Mouse (Mus musculus): ENCODE results near the gene Cntnap4. TPM values are rescaled to one million over a fixed set of nuclear protein-coding genes. Genes with fewer than 3 reads are reported as not detected.
"Not testable (repeated sequence)": the region's sequence is repeated elsewhere in the genome, so short reads cannot be mapped to it uniquely, and the experiment has no call there.

The Cntnap4 gene
- polyA plus RNA-seq, 1 experiment from 2014 or later = 1.2 TPM

GRCm38 (mm10) chr8:112747296-112747695 lies 177.5 kb downstream of the Cntnap4 start:
- no peak for ATAC-seq (ENCODE audit: low FRiP score)
- H3K4me3 ChIP-seq (ENCODE audit: low read depth, low read length) = no peak overlapping the region

GRCm38 (mm10) chr8:112755171-112755570 lies 185.3 kb downstream of the Cntnap4 start:
- WGBS = 95% methylated on average over 4 of the region's 4 CpGs
- no peaks in the 10 kb centered on the region for H3K4me1 ChIP-seq (replicated peaks; ENCODE audit: control insufficient read depth, insufficient read depth, low read length)
- H3K9me3 ChIP-seq (ENCODE audit: control insufficient read depth, low read length) = no peaks in the 10 kb centered on the region
- H3K4me3 ChIP-seq (ENCODE audit: low read depth, low read length) = no peak overlapping the region
- no peak overlapping the region for H3K9ac ChIP-seq (ENCODE audit: low read depth, low read length)
- no peaks in the 10 kb centered on the region for H3K27me3 ChIP-seq (ENCODE audit: control insufficient read depth, insufficient read depth, low read length)
- ATAC-seq (ENCODE audit: low FRiP score) (no peak), DNase-seq (ENCODE audit: low spot score) (no peak)
- H3K4me2 ChIP-seq (replicated peaks; ENCODE audit: low read depth, low read length) = no peak overlapping the region
- H3K27ac ChIP-seq (ENCODE audit: low read depth, low read length) = no peak overlapping the region
- H3K36me3 ChIP-seq (ENCODE audit: control insufficient read depth, insufficient read depth, low read length) = no peaks in the 10 kb centered on the region

More at GRCm38 (mm10) chr8:112747296-112747695, 177.5 kb downstream of the Cntnap4 start:
- WGBS = 93% methylated on average over 5 of the region's 5 CpGs
- Histone ChIP-seq H3K27ac (ENCODE audit: low read depth, low read length) (no peak overlapping the region), H3K9me3 (ENCODE audit: control insufficient read depth, low read length) (no peaks in the 10 kb centered on the region), H3K4me1 (replicated peaks; ENCODE audit: control insufficient read depth, insufficient read depth, low read length) (no peaks in the 10 kb centered on the region), H3K36me3 (ENCODE audit: control insufficient read depth, insufficient read depth, low read length) (no peaks in the 10 kb centered on the region), H3K27me3 (ENCODE audit: control insufficient read depth, insufficient read depth, low read length) (no peaks in the 10 kb centered on the region), H3K9ac (ENCODE audit: low read depth, low read length) (no peak overlapping the region), H3K4me2 (replicated peaks; ENCODE audit: low read depth, low read length) (no peak overlapping the region)
- DNase-seq (ENCODE audit: low spot score) = no peak

GRCm38 (mm10) chr8:112803058-112803457 lies 233.2 kb downstream of the Cntnap4 start:
- Histone ChIP-seq H3K27ac (ENCODE audit: low read depth, low read length) (no peak overlapping the region), H3K4me2 (replicated peaks; ENCODE audit: low read depth, low read length) (no peak overlapping the region), H3K36me3 (ENCODE audit: control insufficient read depth, insufficient read depth, low read length) (no peaks in the 10 kb centered on the region), H3K27me3 (ENCODE audit: control insufficient read depth, insufficient read depth, low read length) (no peaks in the 10 kb centered on the region), H3K4me3 (ENCODE audit: low read depth, low read length) (no peak overlapping the region), H3K9me3 (ENCODE audit: control insufficient read depth, low read length) (no peaks in the 10 kb centered on the region), H3K4me1 (replicated peaks; ENCODE audit: control insufficient read depth, insufficient read depth, low read length) (no peaks in the 10 kb centered on the region), H3K9ac (ENCODE audit: low read depth, low read length) (no peak overlapping the region)
- WGBS = 94% methylated on average over 17 of the region's 17 CpGs
- ATAC-seq (ENCODE audit: low FRiP score) (no peak), DNase-seq (ENCODE audit: low spot score) (no peak)

- DNase-seq (ENCODE audit: low spot score) (no peak), ATAC-seq (ENCODE audit: low FRiP score) (no peak)
- H3K36me3 ChIP-seq (ENCODE audit: control insufficient read depth, insufficient read depth, low read length) = no peaks in the 10 kb centered on the region
- no peaks in the 10 kb centered on the region for H3K27me3 ChIP-seq (ENCODE audit: control insufficient read depth, insufficient read depth, low read length)
- H3K27ac ChIP-seq (ENCODE audit: low read depth, low read length) = no peak overlapping the region
- WGBS = 76% methylated on average over 6 of the region's 6 CpGs
- H3K4me1 ChIP-seq (replicated peaks; ENCODE audit: control insufficient read depth, insufficient read depth, low read length) = no peaks in the 10 kb centered on the region
- no peak overlapping the region for H3K9ac ChIP-seq (ENCODE audit: low read depth, low read length)
- no peak overlapping the region for H3K4me2 ChIP-seq (replicated peaks; ENCODE audit: low read depth, low read length)
- no peaks in the 10 kb centered on the region for H3K9me3 ChIP-seq (ENCODE audit: control insufficient read depth, low read length)
- H3K4me3 ChIP-seq (ENCODE audit: low read depth, low read length) = no peak overlapping the region
Observed at GRCm38 (mm10) chr8:112809382-112809781, 239.5 kb downstream of the Cntnap4 start.

GRCm38 (mm10) chr8:112841057-112841456 lies 271.2 kb downstream of the Cntnap4 start:
- DNase-seq (ENCODE audit: low spot score) (no peak), ATAC-seq (ENCODE audit: low FRiP score) (no peak)
- Histone ChIP-seq H3K27ac (ENCODE audit: low read depth, low read length) (no peak overlapping the region), H3K27me3 (ENCODE audit: control insufficient read depth, insufficient read depth, low read length) (no peaks in the 10 kb centered on the region), H3K4me1 (replicated peaks; ENCODE audit: control insufficient read depth, insufficient read depth, low read length) (no peaks in the 10 kb centered on the region), H3K4me3 (ENCODE audit: low read depth, low read length) (no peak overlapping the region), H3K36me3 (ENCODE audit: control insufficient read depth, insufficient read depth, low read length) (no peaks in the 10 kb centered on the region), H3K9ac (ENCODE audit: low read depth, low read length) (no peak overlapping the region), H3K9me3 (ENCODE audit: control insufficient read depth, low read length) (no peaks in the 10 kb centered on the region), H3K4me2 (replicated peaks; ENCODE audit: low read depth, low read length) (no peak overlapping the region)
- 83% methylated on average over 2 of the region's 2 CpGs for WGBS

GRCm38 (mm10) chr8:112849541-112849940 lies 279.7 kb downstream of the Cntnap4 start:
- H3K36me3 ChIP-seq (ENCODE audit: control insufficient read depth, insufficient read depth, low read length); H3K4me3 ChIP-seq (ENCODE audit: low read depth, low read length); H3K27me3 ChIP-seq (ENCODE audit: control insufficient read depth, insufficient read depth, low read length); H3K27ac ChIP-seq (ENCODE audit: low read depth, low read length); DNase-seq (ENCODE audit: low spot score); H3K4me1 ChIP-seq (replicated peaks; ENCODE audit: control insufficient read depth, insufficient read depth, low read length); ATAC-seq (ENCODE audit: low FRiP score); H3K9me3 ChIP-seq (ENCODE audit: control insufficient read depth, low read length); H3K4me2 ChIP-seq (replicated peaks; ENCODE audit: low read depth, low read length); H3K9ac ChIP-seq (ENCODE audit: low read depth, low read length): not testable (repeated sequence)
- WGBS = 100% methylated on average over 1 of the region's 1 CpGs

- no peak overlapping the region for H3K9ac ChIP-seq (ENCODE audit: low read depth, low read length)
- peak; percentile 30 for DNase-seq (ENCODE audit: low spot score)
- no peak overlapping the region for H3K4me2 ChIP-seq (replicated peaks; ENCODE audit: low read depth, low read length)
- H3K36me3 ChIP-seq (ENCODE audit: control insufficient read depth, insufficient read depth, low read length) = no peaks in the 10 kb centered on the region
- 50% methylated on average over 8 of the region's 8 CpGs for WGBS
- H3K9me3 ChIP-seq (ENCODE audit: control insufficient read depth, low read length) = no peaks in the 10 kb centered on the region
- no peak overlapping the region for H3K27ac ChIP-seq (ENCODE audit: low read depth, low read length)
- H3K4me3 ChIP-seq (ENCODE audit: low read depth, low read length) = no peak overlapping the region
- no peaks in the 10 kb centered on the region for H3K4me1 ChIP-seq (replicated peaks; ENCODE audit: control insufficient read depth, insufficient read depth, low read length)
- ATAC-seq (ENCODE audit: low FRiP score) = peak; percentile 40
- no peaks in the 10 kb centered on the region for H3K27me3 ChIP-seq (ENCODE audit: control insufficient read depth, insufficient read depth, low read length)
Observed at GRCm38 (mm10) chr8:112906458-112907112, 336.7 kb downstream of the Cntnap4 start.

- WGBS = 56% methylated on average over 5 of the region's 5 CpGs
- Histone ChIP-seq H3K4me3 (ENCODE audit: low read depth, low read length) (no peak overlapping the region), H3K9me3 (ENCODE audit: control insufficient read depth, low read length) (no peaks in the 10 kb centered on the region), H3K27ac (ENCODE audit: low read depth, low read length) (no peak overlapping the region), H3K4me1 (replicated peaks; ENCODE audit: control insufficient read depth, insufficient read depth, low read length) (no peaks in the 10 kb centered on the region), H3K27me3 (ENCODE audit: control insufficient read depth, insufficient read depth, low read length) (no peaks in the 10 kb centered on the region), H3K36me3 (ENCODE audit: control insufficient read depth, insufficient read depth, low read length) (no peaks in the 10 kb centered on the region), H3K9ac (ENCODE audit: low read depth, low read length) (no peak overlapping the region), H3K4me2 (replicated peaks; ENCODE audit: low read depth, low read length) (no peak overlapping the region)
- ATAC-seq (ENCODE audit: low FRiP score) (no peak), DNase-seq (ENCODE audit: low spot score) (peak; percentile 38)
Observed at GRCm38 (mm10) chr8:112909527-112909926, 339.7 kb downstream of the Cntnap4 start.

GRCm38 (mm10) chr8:112911422-112911821 lies 341.6 kb downstream of the Cntnap4 start:
- no peak overlapping the region for H3K4me3 ChIP-seq (ENCODE audit: low read depth, low read length)
- DNase-seq (ENCODE audit: low spot score) = no peak
- no peak for ATAC-seq (ENCODE audit: low FRiP score)
- H3K9ac ChIP-seq (ENCODE audit: low read depth, low read length) = no peak overlapping the region
- no peak overlapping the region for H3K27ac ChIP-seq (ENCODE audit: low read depth, low read length)
- H3K36me3 ChIP-seq (ENCODE audit: control insufficient read depth, insufficient read depth, low read length) = no peaks in the 10 kb centered on the region
- no peak overlapping the region for H3K4me2 ChIP-seq (replicated peaks; ENCODE audit: low read depth, low read length)
- no peaks in the 10 kb centered on the region for H3K27me3 ChIP-seq (ENCODE audit: control insufficient read depth, insufficient read depth, low read length)
- no peaks in the 10 kb centered on the region for H3K4me1 ChIP-seq (replicated peaks; ENCODE audit: control insufficient read depth, insufficient read depth, low read length)
- no peaks in the 10 kb centered on the region for H3K9me3 ChIP-seq (ENCODE audit: control insufficient read depth, low read length)

Measured in hindbrain, embryonic 11.5 days (tissue).